Mouse (Mus musculus): ENCODE data around the gene Olfr456. TPM values are rescaled to one million over a fixed set of nuclear protein-coding genes. Genes with fewer than 3 reads are reported as not detected.
"Not testable (repeated sequence)": the region's sequence is repeated elsewhere in the genome, so short reads cannot be mapped to it uniquely, and the experiment has no call there.

Olfr456 gene
- total RNA-seq (2021) = not detected in 2 replicates
- long read RNA-seq, experiment 1 = 0 reads
- long read RNA-seq, experiment 2 = 0 reads

GRCm38 (mm10) chr6:42487114-42487513 lies at the start of gene Olfr456:
Olfr456 (minus strand) TSS chr6:42487214.
- DNase-seq = no peak

- DNase-seq = no peak
Observed at GRCm38 (mm10) chr6:42513461-42513860, 26.4 kb upstream of the Olfr456 start.

- DNase-seq = no peak
Observed at GRCm38 (mm10) chr6:42509311-42509710, 22.3 kb upstream of the Olfr456 start.

GRCm38 (mm10) chr6:42503478-42503877 lies 16.5 kb upstream of the Olfr456 start:
- DNase-seq = peak; percentile 10

GRCm38 (mm10) chr6:42489731-42490130 lies 2.7 kb upstream of the Olfr456 start:
- no peak for DNase-seq

- DNase-seq = no peak
Observed at GRCm38 (mm10) chr6:42484633-42485032, 2.4 kb downstream of the Olfr456 start.

- no peak for DNase-seq
Observed at GRCm38 (mm10) chr6:42476235-42476634, 10.8 kb downstream of the Olfr456 start, which contains the start of gene Olfr457. Olfr457 (minus strand) TSS chr6:42476335.

GRCm38 (mm10) chr6:42471298-42471697 lies 15.7 kb downstream of the Olfr456 start:
- not testable (repeated sequence) for DNase-seq

- DNase-seq = no peak
Observed at GRCm38 (mm10) chr6:42470542-42470941, 16.5 kb downstream of the Olfr456 start.

- DNase-seq = no peak
Observed at GRCm38 (mm10) chr6:42465096-42465495, 21.9 kb downstream of the Olfr456 start, which contains the start of gene Olfr458. Olfr458 (minus strand) TSS chr6:42465196.

GRCm38 (mm10) chr6:42447381-42447780 lies 39.6 kb downstream of the Olfr456 start:
- no peak for DNase-seq

GRCm38 (mm10) chr6:42444491-42444890 lies 42.5 kb downstream of the Olfr456 start:
- DNase-seq = no peak

- no peak for DNase-seq
Observed at GRCm38 (mm10) chr6:42441395-42441794, 45.6 kb downstream of the Olfr456 start.

Other genes starting within 250 kb of the Olfr456 start
- 108 and 147 TPM in 2 replicates for gene Gstk1, start 241.3 kb downstream of the Olfr456 start, total RNA-seq (2021)
- 0.86 and 1.0 TPM in 2 replicates for gene Tmem139, start 225.2 kb downstream of the Olfr456 start, total RNA-seq (2021)
- gene Casp2, start 222.2 kb downstream of the Olfr456 start, total RNA-seq (2021) = 21.8 and 30.2 TPM in 2 replicates
- 0.19 TPM in 1 of 2 replicates, not detected in the other for gene Clcn1, start 200.5 kb downstream of the Olfr456 start, total RNA-seq (2021)
- 0.30 and 0.90 TPM in 2 replicates for gene Fam131b, start 162.6 kb downstream of the Olfr456 start, total RNA-seq (2021)
- gene Zyx, start 137.6 kb downstream of the Olfr456 start, total RNA-seq (2021) = 115 and 117 TPM in 2 replicates
- gene Epha1, start 113.9 kb downstream of the Olfr456 start, total RNA-seq (2021) = 1.2 and 3.6 TPM in 2 replicates
- 2.0 and 3.5 TPM in 2 replicates for gene Tas2r143, start 87.0 kb downstream of the Olfr456 start, total RNA-seq (2021)
- 1.4 and 2.2 TPM in 2 replicates for gene Tas2r135, start 81.8 kb downstream of the Olfr456 start, total RNA-seq (2021)
- gene Tas2r126, start 52.7 kb downstream of the Olfr456 start, total RNA-seq (2021) = 1.0 and 1.2 TPM in 2 replicates
- gene Olfr458, start 22.0 kb downstream of the Olfr456 start, total RNA-seq (2021) = not detected in 2 replicates
- not detected in 2 replicates for gene Olfr457, start 10.9 kb downstream of the Olfr456 start, total RNA-seq (2021)
- not detected in 2 replicates for gene Olfr455, start 60.4 kb upstream of the Olfr456 start, total RNA-seq (2021)
- gene Tcaf3, start 110.5 kb upstream of the Olfr456 start, total RNA-seq (2021) = not detected in 2 replicates
- gene Tcaf2, start 158.0 kb upstream of the Olfr456 start, total RNA-seq (2021) = 9.1 and 9.6 TPM in 2 replicates
- gene Tcaf1, start 222.9 kb upstream of the Olfr456 start, total RNA-seq (2021) = 57.6 and 59.4 TPM in 2 replicates